In genomic region chr17:36145111-36145860, GRCm38 (mm10) we compare ENCODE assay signal across 8 mouse cellular contexts. TPM values are rescaled to one million over a fixed set of nuclear protein-coding genes. Genes with fewer than 3 reads are reported as not detected.
DNase-seq lines count a peak whose midpoint lies in the region; ATAC-seq and TF ChIP-seq lines count a peak whose summit lies in the region.

No protein-coding gene starts in this region.

- no peaks in the 10 kb centered on the region for H3K36me3 ChIP-seq in kidney, adult 2 months (ENCODE audit: control insufficient read depth, insufficient read depth, low read length)
- no peaks in the 10 kb centered on the region for H3K36me3 ChIP-seq in heart, embryonic 11.5 days (ENCODE audit: control insufficient read depth, insufficient read depth, low read length)
- H3K36me3 ChIP-seq in limb, embryonic 14.5 days (ENCODE audit: control insufficient read depth, insufficient read depth, low read length): no peaks in the 10 kb centered on the region
- no peaks in the 10 kb centered on the region for H3K36me3 ChIP-seq in neural tube, embryonic 15.5 days

- H3K4me2 ChIP-seq in heart, embryonic 11.5 days: peak overlapping the region; percentile 61
- peak overlapping the region; percentile 39 for H3K4me2 ChIP-seq in limb, embryonic 14.5 days (replicated peaks; ENCODE audit: low read depth, low read length, severe bottlenecking)
- peak overlapping the region; percentile 60 for H3K4me2 ChIP-seq in neural tube, embryonic 15.5 days

- DNase-seq in kidney, adult 2 months: no peak
- DNase-seq in kidney, adult 8-10 months: no peak
- peak; percentile 16 for DNase-seq in adrenal gland, postnatal 25 days
- no peak for DNase-seq in limb, embryonic 14.5 days (ENCODE audit: low spot score)
- no peak for DNase-seq in right cerebral cortex, postnatal 14 days
- no peak for DNase-seq in right cerebral cortex, adult 18-20 months

- H3K4me1 ChIP-seq in kidney, adult 2 months (ENCODE audit: control insufficient read depth, insufficient read depth, low read length): no peaks in the 10 kb centered on the region
- H3K4me1 ChIP-seq in heart, embryonic 11.5 days (ENCODE audit: control insufficient read depth, insufficient read depth, low read length): 0 out of 2 replicates have a peak, but pooled peaks cover 3% of the 10 kb centered on the region
- H3K4me1 ChIP-seq in limb, embryonic 14.5 days (ENCODE audit: control insufficient read depth, insufficient read depth, low read length): no peaks in the 10 kb centered on the region
- H3K4me1 ChIP-seq in neural tube, embryonic 15.5 days: peaks cover 10% of the 10 kb centered on the region

- H3K27ac ChIP-seq in kidney, adult 2 months (ENCODE audit: insufficient read depth, low read depth, low read length): no peak overlapping the region
- no peak overlapping the region for H3K27ac ChIP-seq in heart, embryonic 11.5 days (ENCODE audit: low read depth, low read length)
- no peak overlapping the region for H3K27ac ChIP-seq in limb, embryonic 14.5 days (replicated peaks; ENCODE audit: low read depth, low read length)
- H3K27ac ChIP-seq in neural tube, embryonic 15.5 days (replicated peaks): no peak overlapping the region

- H3K9ac ChIP-seq in heart, embryonic 11.5 days (ENCODE audit: low read depth, low read length): no peak overlapping the region
- H3K9ac ChIP-seq in limb, embryonic 14.5 days (ENCODE audit: low read depth, low read length, severe bottlenecking): peak overlapping the region; percentile 31; the same call in 1 of the 2 replicates
- peak overlapping the region; percentile 23; the same call in 1 of the 2 replicates for H3K9ac ChIP-seq in neural tube, embryonic 15.5 days (replicated peaks)

- TF ChIP-seq CTCF in kidney, adult 2 months (conservative IDR thresholded peaks at IDR 0.05; ENCODE audit: insufficient read depth, insufficient read length, low read depth, low read length): no peak

- WGBS in kidney, adult 2 months: 1% methylated on average over 78 of the region's 78 CpGs
- 1% methylated on average over 78 of the region's 78 CpGs for WGBS in heart, embryonic 11.5 days (ENCODE audit: insufficient replicate concordance)
- 2% methylated on average over 64 of the region's 78 CpGs for WGBS in limb, embryonic 14.5 days
- WGBS in neural tube, embryonic 15.5 days: 2% methylated on average over 78 of the region's 78 CpGs

- no peaks in the 10 kb centered on the region; the same call in none of the 2 replicates for H3K27me3 ChIP-seq in kidney, adult 2 months (replicated peaks; ENCODE audit: control insufficient read depth, insufficient read depth, low read length)
- peaks cover 46% of the 10 kb centered on the region for H3K27me3 ChIP-seq in heart, embryonic 11.5 days (ENCODE audit: control insufficient read depth, insufficient read depth, low read length)
- peaks cover 28% of the 10 kb centered on the region for H3K27me3 ChIP-seq in limb, embryonic 14.5 days (ENCODE audit: control insufficient read depth, insufficient read depth, low read length)
- peaks cover 60% of the 10 kb centered on the region for H3K27me3 ChIP-seq in neural tube, embryonic 15.5 days (replicated peaks)

- ATAC-seq in heart, embryonic 11.5 days (replicated peaks; ENCODE audit: insufficient number of reproducible peaks, low FRiP score, low TSS enrichment): no peak
- ATAC-seq in limb, embryonic 14.5 days (ENCODE audit: low FRiP score, low read depth): no peak
- 0 out of 2 replicates have a peak, but pooled peaks have one; percentile 47 for ATAC-seq in neural tube, embryonic 15.5 days (ENCODE audit: low FRiP score)

- TF ChIP-seq POLR2A in kidney, adult 2 months (IDR thresholded peaks at IDR 0.05; ENCODE audit: low read depth, low read length): no peak
- TF ChIP-seq POLR2A in limb, embryonic 14.5 days (IDR thresholded peaks at IDR 0.05; ENCODE audit: borderline replicate concordance, extremely low read depth, insufficient read depth, insufficient read length): no peak

- H3K4me3 ChIP-seq in kidney, adult 2 months (ENCODE audit: insufficient read depth, low read depth, low read length): peak overlapping the region; percentile 41
- peak overlapping the region; percentile 35 for H3K4me3 ChIP-seq in heart, embryonic 11.5 days (ENCODE audit: low read depth, low read length)
- peak overlapping the region; percentile 34 for H3K4me3 ChIP-seq in limb, embryonic 14.5 days (replicated peaks; ENCODE audit: low read length)
- peak overlapping the region; percentile 34 for H3K4me3 ChIP-seq in neural tube, embryonic 15.5 days (replicated peaks)

- no peaks in the 10 kb centered on the region for H3K9me3 ChIP-seq in heart, embryonic 11.5 days (replicated peaks; ENCODE audit: control insufficient read depth, low read length)
- H3K9me3 ChIP-seq in limb, embryonic 14.5 days (ENCODE audit: control insufficient read depth, low read length): no peaks in the 10 kb centered on the region
- H3K9me3 ChIP-seq in neural tube, embryonic 15.5 days (replicated peaks): no peaks in the 10 kb centered on the region

RNA-seq across cellular contexts. Expression of gene Gm7030, which starts 16.1 kb away (rescaled TPM):
- 0.19 TPM in 1 of 2 replicates, not detected in the other for polyA plus RNA-seq in kidney, adult 2 months (2012; rRNA removed)
- total RNA-seq in adrenal gland, postnatal 25 days (2021): not detected in 2 replicates
- polyA plus RNA-seq in heart, embryonic 11.5 days (2014; fragmentation: Nextera tagmentation; extraction: Ambion mirVana): not detected in 2 replicates
- not detected in 2 replicates for polyA plus RNA-seq in limb, embryonic 14.5 days (2012; rRNA removed)
- polyA plus RNA-seq in limb, embryonic 14.5 days (2014; fragmentation: Nextera tagmentation; extraction: Ambion mirVana): not detected in 2 replicates
- polyA plus RNA-seq in neural tube, embryonic 15.5 days (2015; fragmentation: Nextera tagmentation; extraction: Ambion mirVana): not detected in 2 replicates

RNA-seq across cellular contexts. Expression of gene Gm8909, which starts 23.1 kb away (rescaled TPM):
- polyA plus RNA-seq in kidney, adult 2 months (2012; rRNA removed): 0.14 TPM in 1 of 2 replicates, not detected in the other
- not detected in 2 replicates for total RNA-seq in adrenal gland, postnatal 25 days (2021)
- not detected in 2 replicates for polyA plus RNA-seq in heart, embryonic 11.5 days (2014; fragmentation: Nextera tagmentation; extraction: Ambion mirVana)
- polyA plus RNA-seq in limb, embryonic 14.5 days (2012; rRNA removed): 0.05 TPM in 1 of 2 replicates, not detected in the other
- not detected in 2 replicates for polyA plus RNA-seq in limb, embryonic 14.5 days (2014; fragmentation: Nextera tagmentation; extraction: Ambion mirVana)
- polyA plus RNA-seq in neural tube, embryonic 15.5 days (2015; fragmentation: Nextera tagmentation; extraction: Ambion mirVana): not detected in 2 replicates

RNA-seq across cellular contexts. Expression of gene Gm19684, which starts 23.8 kb away (rescaled TPM):
- polyA plus RNA-seq in kidney, adult 2 months (2012; rRNA removed): 0.15 and 0.36 TPM in 2 replicates
- 0.58 TPM in 1 of 2 replicates, not detected in the other for total RNA-seq in adrenal gland, postnatal 25 days (2021)
- not detected in 2 replicates for polyA plus RNA-seq in heart, embryonic 11.5 days (2014; fragmentation: Nextera tagmentation; extraction: Ambion mirVana)
- not detected in 2 replicates for polyA plus RNA-seq in limb, embryonic 14.5 days (2012; rRNA removed)
- polyA plus RNA-seq in limb, embryonic 14.5 days (2014; fragmentation: Nextera tagmentation; extraction: Ambion mirVana): not detected in 2 replicates
- not detected in 2 replicates for polyA plus RNA-seq in neural tube, embryonic 15.5 days (2015; fragmentation: Nextera tagmentation; extraction: Ambion mirVana)

RNA-seq across cellular contexts. Expression of gene H2-T3, which starts 44.8 kb away (rescaled TPM):
- polyA plus RNA-seq in kidney, adult 2 months (2012; rRNA removed): not detected in 2 replicates
- total RNA-seq in adrenal gland, postnatal 25 days (2021): not detected in 2 replicates
- polyA plus RNA-seq in heart, embryonic 11.5 days (2014; fragmentation: Nextera tagmentation; extraction: Ambion mirVana): not detected in 2 replicates
- 0.09 TPM in 1 of 2 replicates, not detected in the other for polyA plus RNA-seq in limb, embryonic 14.5 days (2012; rRNA removed)
- not detected in 2 replicates for polyA plus RNA-seq in limb, embryonic 14.5 days (2014; fragmentation: Nextera tagmentation; extraction: Ambion mirVana)
- 0.57 TPM in 1 of 2 replicates, not detected in the other for polyA plus RNA-seq in neural tube, embryonic 15.5 days (2015; fragmentation: Nextera tagmentation; extraction: Ambion mirVana)
